Mouse (Mus musculus) frontal cortex, adult (tissue): ENCODE results near the gene Mettl27.
"Not testable (repeated sequence)": the region's sequence is repeated elsewhere in the genome, so short reads cannot be mapped to it uniquely, and the experiment has no call there.

Source experiments
- ATAC-seq: cut with Nextera tagmentation; 2 replicates; pipeline ENCODE4 v1.9.2; 2017; ENCODE audit warnings: mild to moderate bottlenecking, moderate library complexity, mixed read lengths; ENCODE audit not compliant: low TSS enrichment

The Mettl27 gene

GRCm38 (mm10) chr5:134920106-134920687 lies 12.0 kb upstream of the Mettl27 start:
- ATAC-seq: no peak

GRCm38 (mm10) chr5:134921106-134921505 lies 11.1 kb upstream of the Mettl27 start:
- no peak for ATAC-seq

- ATAC-seq: no peak
Measured at GRCm38 (mm10) chr5:134923141-134923540, 9.0 kb upstream of the Mettl27 start.

GRCm38 (mm10) chr5:134926726-134927125 lies 5.4 kb upstream of the Mettl27 start:
- ATAC-seq: no peak

GRCm38 (mm10) chr5:134929988-134930387 lies 2.2 kb upstream of the Mettl27 start:
- no peak for ATAC-seq

- no peak for ATAC-seq
Measured at GRCm38 (mm10) chr5:134932903-134933276, 722 bp downstream of the Mettl27 start.

GRCm38 (mm10) chr5:134933281-134933680 lies 1.1 kb downstream of the Mettl27 start:
- no peak for ATAC-seq

- ATAC-seq: not testable (repeated sequence)
Measured at GRCm38 (mm10) chr5:134933686-134934085, 1.5 kb downstream of the Mettl27 start.

GRCm38 (mm10) chr5:134934666-134935065 lies 2.5 kb downstream of the Mettl27 start:
- no peak for ATAC-seq

GRCm38 (mm10) chr5:134936051-134936450 lies 3.9 kb downstream of the Mettl27 start:
- ATAC-seq: no peak

GRCm38 (mm10) chr5:134936626-134937185 lies 4.5 kb downstream of the Mettl27 start:
- ATAC-seq: no peak

GRCm38 (mm10) chr5:134939069-134939468 lies 6.9 kb downstream of the Mettl27 start:
- no peak for ATAC-seq

- not testable (repeated sequence) for ATAC-seq
Measured at GRCm38 (mm10) chr5:134939554-134939953, 7.4 kb downstream of the Mettl27 start.

- no peak for ATAC-seq
Measured at GRCm38 (mm10) chr5:134941472-134942209, 9.5 kb downstream of the Mettl27 start.

- ATAC-seq: no peak
Measured at GRCm38 (mm10) chr5:134942740-134943139, 10.6 kb downstream of the Mettl27 start.

GRCm38 (mm10) chr5:134944179-134944578 lies 12.0 kb downstream of the Mettl27 start:
- ATAC-seq: no peak

GRCm38 (mm10) chr5:134945266-134945959 lies 13.2 kb downstream of the Mettl27 start:
- ATAC-seq: no peak

GRCm38 (mm10) chr5:134946063-134946856 lies 14.1 kb downstream of the Mettl27 start:
- ATAC-seq: no peak

- ATAC-seq: no peak
Measured at GRCm38 (mm10) chr5:134946857-134947255, 14.7 kb downstream of the Mettl27 start, which contains the start of gene Cldn4. Cldn4 (minus strand) TSS chr5:134946934.

- no peak for ATAC-seq
Measured at GRCm38 (mm10) chr5:134947420-134948084, 15.4 kb downstream of the Mettl27 start.

GRCm38 (mm10) chr5:134948085-134948439 lies 15.9 kb downstream of the Mettl27 start:
- no peak for ATAC-seq
